Mouse (Mus musculus) midbrain, postnatal 0 days (tissue): Measurements from ENCODE around the gene Cgref1. TPM values are rescaled to one million over a fixed set of nuclear protein-coding genes. Genes with fewer than 3 reads are reported as not detected.

Experiments
- ATAC-seq: fragments of 200-750 bp; cut with Nextera tagmentation; 2 replicates; pipeline ENCODE4 v1.8.0; 2017; ENCODE audit warnings: moderate number of reproducible peaks, mild to moderate bottlenecking, moderate TSS enrichment, moderate library complexity; ENCODE audit not compliant: low FRiP score
- DNase-seq: peaks from one replicate; pipeline ENCODE4 v3.0.0-alpha.2; 2015; ENCODE audit warnings: low spot score
- H3K27ac ChIP-seq: fragments of 300-500 bp; sonication (generic); 2 replicates; pipeline ENCODE4 v1.5.1; 2014; ENCODE audit warnings: low read depth, mild to moderate bottlenecking, low read length, mixed read lengths
- H3K27me3 ChIP-seq: fragments of 300-500 bp; sonication (generic); 2 replicates; pipeline ENCODE4 v1.6.1; 2014; ENCODE audit warnings: low read length, control low read depth, mixed read lengths; ENCODE audit not compliant: insufficient read depth
- H3K36me3 ChIP-seq: fragments of 300-500 bp; sonication (generic); 2 replicates; pipeline ENCODE4 v1.6.1; 2014; ENCODE audit warnings: low read length, control low read depth, mixed read lengths; ENCODE audit not compliant: insufficient read depth
- H3K4me1 ChIP-seq: fragments of 300-500 bp; sonication (generic); 2 replicates; pipeline ENCODE4 v1.6.1; 2014; ENCODE audit warnings: mild to moderate bottlenecking, control low read depth, antibody characterized with exemption, low read length, mixed read lengths; ENCODE audit not compliant: insufficient read depth
- H3K4me2 ChIP-seq: fragments of 300-500 bp; sonication (generic); 2 replicates; pipeline ENCODE4 v1.6.1; 2014; ENCODE audit warnings: low read depth, mild to moderate bottlenecking, low read length, mixed read lengths; ENCODE audit not compliant: poor library complexity, severe bottlenecking
- H3K4me3 ChIP-seq: fragments of 300-500 bp; sonication (generic); 2 replicates; pipeline ENCODE4 v1.5.1; 2014; ENCODE audit warnings: low read depth, mild to moderate bottlenecking, low read length, moderate library complexity
- H3K9ac ChIP-seq: fragments of 300-500 bp; sonication (generic); replicated peaks from 2 replicates; pipeline ENCODE4 v1.6.1; 2014; ENCODE audit warnings: mild to moderate bottlenecking, low read length, moderate library complexity, mixed read lengths; ENCODE audit not compliant: poor library complexity, severe bottlenecking
- H3K9me3 ChIP-seq: fragments of 300-500 bp; sonication (generic); 2 replicates; pipeline ENCODE4 v1.6.1; 2016; ENCODE audit warnings: low read length, control low read depth
- CTCF ChIP-seq: IDR thresholded peaks from 2 replicates; pipeline ENCODE4 v1.5.1; 2016; ENCODE audit warnings: antibody characterized with exemption, mild to moderate bottlenecking
- WGBS: fragments of 180-500 bp; shearing (Covaris S2); extraction: QIAGEN DNeasy Blood & Tissue Kit; methylation state at CpG from one replicate; pipeline ENCODE4 v1.1.7; 2014; 5-methylcytosine and 5-hydroxymethylcytosine counted together
- polyA plus RNA-seq: library from polyadenylated mRNA; unstranded; fragments of >200 nt; fragmentation: Nextera tagmentation; extraction: Ambion mirVana; gene quantifications from 2 replicates; pipeline ENCODE4 v1.2.1, GENCODE M21; 2015
- total RNA-seq: library from RNA; depleted of rRNA; stranded (reverse); fragments of >200 nt; gene quantifications from 2 replicates; pipeline ENCODE4 v1.2.3, GENCODE M21; 2014

The Cgref1 gene
- total and polyA plus RNA-seq, 2 experiments from 2014 or later, result 108 to 162 TPM

DNA sequence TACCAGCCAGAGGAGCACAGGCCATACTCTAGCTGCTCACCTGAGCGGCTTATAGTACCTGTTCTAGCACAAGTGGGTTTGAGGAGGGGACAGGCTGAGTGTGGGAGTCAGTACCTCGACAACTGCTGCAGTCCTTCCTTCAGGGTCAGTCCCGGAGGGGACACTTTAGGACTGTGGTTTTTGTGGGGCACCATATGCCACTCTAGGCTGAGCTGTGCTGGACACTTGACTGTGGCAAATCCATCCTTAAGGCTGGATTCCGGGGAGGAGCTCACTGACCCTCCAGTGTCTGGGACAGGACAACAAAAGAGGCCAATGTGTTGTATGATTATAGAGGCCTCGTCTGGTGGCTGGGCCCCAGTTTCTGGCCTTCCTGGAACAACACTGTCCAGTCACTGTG is 7.2 kb upstream of the Cgref1 start:
- no peak for TF ChIP-seq CTCF
- WGBS, result 83% methylated on average over 5 of the region's 5 CpGs
- ATAC-seq, result no peak

GRCm38 (mm10) chr5:30951706-30952105 is 6.3 kb upstream of the Cgref1 start:
- WGBS, result 73% methylated on average over 6 of the region's 6 CpGs
- peak; percentile 58 for DNase-seq

More for the DNA sequence above, 7.2 kb upstream of the Cgref1 start:
- no peaks in the 10 kb centered on the region for H3K27me3 ChIP-seq
- peaks cover 40% of the 10 kb centered on the region for H3K36me3 ChIP-seq
- peaks cover 4% of the 10 kb centered on the region; the same call in 1 of the 2 replicates for H3K4me1 ChIP-seq
- no peak overlapping the region for H3K27ac ChIP-seq
- no peak overlapping the region for H3K9ac ChIP-seq
- DNase-seq, result no peak
- H3K4me3 ChIP-seq, result no peak overlapping the region
- no peaks in the 10 kb centered on the region for H3K9me3 ChIP-seq
- H3K4me2 ChIP-seq, result no peak overlapping the region

DNA sequence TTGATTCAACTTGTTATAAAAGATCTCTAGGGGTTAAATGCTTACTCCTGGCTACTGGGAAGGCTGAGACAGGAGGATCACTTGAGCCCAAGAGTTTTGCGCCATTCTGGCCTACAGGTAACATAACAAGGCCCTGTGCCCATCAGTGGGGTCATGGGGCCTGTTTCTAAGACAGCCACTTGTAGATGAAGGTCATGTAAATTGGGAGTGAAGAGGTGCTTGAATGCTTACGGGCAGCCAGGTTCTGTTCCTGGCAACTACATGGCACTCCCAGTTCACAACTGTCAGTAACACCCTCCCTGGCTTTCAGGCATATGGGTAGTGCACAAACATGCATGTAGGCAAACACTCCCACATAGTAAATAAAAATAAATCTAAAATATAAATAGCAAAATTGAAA is 5.5 kb upstream of the Cgref1 start:
- H3K27ac ChIP-seq, result no peak overlapping the region
- H3K9me3 ChIP-seq, result no peaks in the 10 kb centered on the region
- no peak for TF ChIP-seq CTCF
- no peak overlapping the region for H3K4me3 ChIP-seq
- H3K4me1 ChIP-seq, result peaks cover 3% of the 10 kb centered on the region; the same call in 1 of the 2 replicates
- no peak for ATAC-seq
- 91% methylated on average over 2 of the region's 2 CpGs for WGBS
- no peak overlapping the region for H3K4me2 ChIP-seq
- no peak overlapping the region for H3K9ac ChIP-seq
- H3K36me3 ChIP-seq, result peaks cover 38% of the 10 kb centered on the region
- H3K27me3 ChIP-seq, result no peaks in the 10 kb centered on the region
- DNase-seq, result no peak

More at GRCm38 (mm10) chr5:30951706-30952105, 6.3 kb upstream of the Cgref1 start:
- no peaks in the 10 kb centered on the region for H3K27me3 ChIP-seq
- H3K27ac ChIP-seq, result no peak overlapping the region
- peaks cover 40% of the 10 kb centered on the region for H3K36me3 ChIP-seq
- no peak overlapping the region for H3K4me3 ChIP-seq
- ATAC-seq, result no peak
- TF ChIP-seq CTCF, result no peak
- peaks cover 3% of the 10 kb centered on the region; the same call in 1 of the 2 replicates for H3K4me1 ChIP-seq
- no peaks in the 10 kb centered on the region for H3K9me3 ChIP-seq
- H3K4me2 ChIP-seq, result no peak overlapping the region
- no peak overlapping the region for H3K9ac ChIP-seq

GRCm38 (mm10) chr5:30950451-30950850 is 5.1 kb upstream of the Cgref1 start:
- H3K27ac ChIP-seq, result no peak overlapping the region; the same call in 1 of the 2 replicates
- no peak for ATAC-seq
- 39% methylated on average over 4 of the region's 4 CpGs for WGBS
- H3K9ac ChIP-seq, result peak overlapping the region; percentile 57
- DNase-seq, result no peak
- peaks cover 33% of the 10 kb centered on the region for H3K36me3 ChIP-seq
- no peaks in the 10 kb centered on the region for H3K27me3 ChIP-seq
- H3K9me3 ChIP-seq, result no peaks in the 10 kb centered on the region
- peaks cover 3% of the 10 kb centered on the region; the same call in 1 of the 2 replicates for H3K4me1 ChIP-seq
- H3K4me3 ChIP-seq, result peak overlapping the region; percentile 45
- no peak for TF ChIP-seq CTCF
- peak overlapping the region; percentile 91 for H3K4me2 ChIP-seq

GRCm38 (mm10) chr5:30949654-30950326 is 4.4 kb upstream of the Cgref1 start:
- peak overlapping the region; percentile 91 for H3K4me2 ChIP-seq
- H3K27me3 ChIP-seq, result no peaks in the 10 kb centered on the region
- WGBS, result under 1% methylated on average over 31 of the region's 31 CpGs
- ATAC-seq (peak; percentile 80), DNase-seq (peak; percentile 94)
- peaks cover 3% of the 10 kb centered on the region; the same call in 1 of the 2 replicates for H3K4me1 ChIP-seq
- peak; percentile 54 for TF ChIP-seq CTCF
- no peaks in the 10 kb centered on the region for H3K9me3 ChIP-seq
- H3K4me3 ChIP-seq, result peak overlapping the region; percentile 45
- H3K9ac ChIP-seq, result peak overlapping the region; percentile 57
- peaks cover 26% of the 10 kb centered on the region for H3K36me3 ChIP-seq
- H3K27ac ChIP-seq, result peak overlapping the region; percentile 67

DNA sequence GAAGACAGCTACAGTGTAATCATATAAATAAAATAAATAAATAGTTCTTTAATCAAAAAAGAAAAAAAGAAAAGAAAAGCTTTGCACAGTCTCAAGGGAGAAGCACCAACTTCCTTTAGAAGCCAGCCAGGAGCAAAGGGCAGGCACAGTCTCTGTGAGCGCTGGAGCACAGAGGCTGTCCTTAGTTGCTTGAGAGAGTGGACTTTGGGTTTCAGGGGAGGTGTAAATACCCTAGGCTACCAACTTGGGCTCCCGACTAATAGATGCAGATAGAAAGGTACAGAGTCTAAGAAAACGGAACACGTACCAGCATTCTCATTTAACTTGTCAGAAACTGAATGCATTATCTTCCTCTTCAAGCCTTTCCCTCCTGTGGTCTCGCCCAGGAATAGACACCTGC is 3.2 kb upstream of the Cgref1 start:
- Histone ChIP-seq H3K27me3 (no peaks in the 10 kb centered on the region), H3K4me2 (peak overlapping the region; percentile 91; the same call in 1 of the 2 replicates), H3K36me3 (peaks cover 15% of the 10 kb centered on the region), H3K4me3 (no peak overlapping the region), H3K27ac (no peak overlapping the region), H3K9me3 (no peaks in the 10 kb centered on the region), H3K4me1 (peaks cover 7% of the 10 kb centered on the region; the same call in 1 of the 2 replicates), H3K9ac (no peak overlapping the region)
- 86% methylated on average over 5 of the region's 5 CpGs for WGBS
- DNase-seq, result no peak
- no peak for TF ChIP-seq CTCF
- ATAC-seq, result no peak
